Mouse (Mus musculus) megakaryocyte, embryonic 14.5 days (primary cell): Measurements from ENCODE around the gene Sparc. TPM values are rescaled to one million over a fixed set of nuclear protein-coding genes. Genes with fewer than 3 reads are reported as not detected.
A peak's percentile ranks its signal among the peaks of the same experiment; 100 is the strongest.

Experiments used
- H3K27me3 ChIP-seq: replicated peaks from 2 replicates; pipeline ENCODE3; 2012; ENCODE audit warnings: inconsistent platforms
- H3K36me3 ChIP-seq: replicated peaks from 2 replicates; pipeline ENCODE3; 2012; ENCODE audit warnings: low read length, inconsistent platforms, mixed read lengths
- H3K4me1 ChIP-seq: 2 replicates; pipeline ENCODE4 v1.6.1; 2012; ENCODE audit warnings: inconsistent platforms
- H3K4me3 ChIP-seq: replicated peaks from 2 replicates; pipeline ENCODE3; 2012; ENCODE audit warnings: moderate library complexity, mild to moderate bottlenecking, inconsistent platforms
- H3K9me3 ChIP-seq: 2 replicates; pipeline ENCODE4 v1.6.1; 2012; ENCODE audit warnings: inconsistent platforms
- FLI1 ChIP-seq: IDR thresholded peaks from 2 replicates; pipeline ENCODE4 v1.6.1; 2012; ENCODE audit warnings: low read length, inconsistent platforms, mixed read lengths
- GATA1 ChIP-seq: IDR thresholded peaks from 3 replicates; pipeline ENCODE4 v1.6.1; 2012; ENCODE audit warnings: mixed read lengths, low read length, inconsistent platforms, borderline replicate concordance
- polyA plus RNA-seq: library from polyadenylated mRNA; stranded (reverse); fragments of >175 nt; gene quantifications from 2 replicates; pipeline ENCODE4 v1.2.3, GENCODE M21; 2012; ENCODE audit warnings: low replicate concordance; ENCODE audit not compliant: insufficient read depth

The Sparc gene
- polyA plus RNA-seq, 1 experiment = 11.1 TPM

GRCm38 (mm10) chr11:55461019-55461645 lies 38.1 kb upstream of the Sparc start, which contains the start of gene Atox1:
Atox1 (minus strand) TSS chr11:55461239.
- Histone ChIP-seq H3K27me3 (no peaks in the 10 kb centered on the region), H3K36me3 (peaks cover 19% of the 10 kb centered on the region), H3K4me1 (peaks cover 52% of the 10 kb centered on the region), H3K9me3 (no peaks in the 10 kb centered on the region), H3K4me3 (peak within 1 kb of the TSS; percentile 99)
- TF ChIP-seq FLI1 = no peak
- TF ChIP-seq GATA1 = no peak

- peaks cover 58% of the 10 kb centered on the region for H3K4me1 ChIP-seq
- peak overlapping the region; percentile 99 for H3K4me3 ChIP-seq
- H3K27me3 ChIP-seq = no peaks in the 10 kb centered on the region
- H3K9me3 ChIP-seq = no peaks in the 10 kb centered on the region
- peaks cover 23% of the 10 kb centered on the region for H3K36me3 ChIP-seq
- TF ChIP-seq FLI1 (no peak), GATA1 (no peak)
Measured at GRCm38 (mm10) chr11:55460559-55461018, 37.6 kb upstream of the Sparc start.

- H3K4me1 ChIP-seq = peaks cover 64% of the 10 kb centered on the region
Measured at GRCm38 (mm10) chr11:55459850-55460558, 37.0 kb upstream of the Sparc start.

GRCm38 (mm10) chr11:55458501-55458900 lies 35.5 kb upstream of the Sparc start:
- peaks cover 43% of the 10 kb centered on the region for H3K36me3 ChIP-seq
- TF ChIP-seq GATA1 (no peak), FLI1 (no peak)
- peak overlapping the region; percentile 14 for H3K4me3 ChIP-seq
- H3K4me1 ChIP-seq = peaks cover 79% of the 10 kb centered on the region
- no peaks in the 10 kb centered on the region for H3K27me3 ChIP-seq
- no peaks in the 10 kb centered on the region for H3K9me3 ChIP-seq

More at GRCm38 (mm10) chr11:55459850-55460558, 37.0 kb upstream of the Sparc start:
- TF ChIP-seq GATA1 (no peak), FLI1 (no peak)
- Histone ChIP-seq H3K4me3 (peak overlapping the region; percentile 99), H3K36me3 (peaks cover 29% of the 10 kb centered on the region), H3K27me3 (no peaks in the 10 kb centered on the region), H3K9me3 (no peaks in the 10 kb centered on the region)

GRCm38 (mm10) chr11:55455166-55455565 lies 32.2 kb upstream of the Sparc start:
- Histone ChIP-seq H3K9me3 (no peaks in the 10 kb centered on the region), H3K27me3 (no peaks in the 10 kb centered on the region), H3K4me3 (no peak overlapping the region), H3K36me3 (peaks cover 75% of the 10 kb centered on the region), H3K4me1 (peaks cover 77% of the 10 kb centered on the region)
- TF ChIP-seq GATA1 (no peak), FLI1 (no peak)

- Histone ChIP-seq H3K4me3 (no peak overlapping the region), H3K4me1 (peaks cover 78% of the 10 kb centered on the region), H3K9me3 (no peaks in the 10 kb centered on the region), H3K27me3 (no peaks in the 10 kb centered on the region), H3K36me3 (peaks cover 88% of the 10 kb centered on the region)
- no peak for TF ChIP-seq GATA1
- no peak for TF ChIP-seq FLI1
Measured at GRCm38 (mm10) chr11:55453640-55454039, 30.7 kb upstream of the Sparc start.

GRCm38 (mm10) chr11:55450311-55450710 lies 27.3 kb upstream of the Sparc start:
- no peak overlapping the region for H3K4me3 ChIP-seq
- peaks cover 57% of the 10 kb centered on the region for H3K4me1 ChIP-seq
- H3K27me3 ChIP-seq = no peaks in the 10 kb centered on the region
- no peaks in the 10 kb centered on the region for H3K9me3 ChIP-seq
- TF ChIP-seq FLI1 (no peak), GATA1 (no peak)
- H3K36me3 ChIP-seq = peaks cover 92% of the 10 kb centered on the region

GRCm38 (mm10) chr11:55449531-55449930 lies 26.5 kb upstream of the Sparc start:
- peaks cover 49% of the 10 kb centered on the region for H3K4me1 ChIP-seq
- H3K27me3 ChIP-seq = no peaks in the 10 kb centered on the region
- TF ChIP-seq GATA1 (no peak), FLI1 (no peak)
- peak overlapping the region; percentile 42 for H3K4me3 ChIP-seq
- peaks cover 92% of the 10 kb centered on the region for H3K36me3 ChIP-seq
- H3K9me3 ChIP-seq = no peaks in the 10 kb centered on the region

GRCm38 (mm10) chr11:55446579-55446978 lies 23.6 kb upstream of the Sparc start:
- no peaks in the 10 kb centered on the region for H3K27me3 ChIP-seq
- no peak for TF ChIP-seq FLI1
- no peak for TF ChIP-seq GATA1
- peaks cover 25% of the 10 kb centered on the region for H3K4me1 ChIP-seq
- no peak overlapping the region for H3K4me3 ChIP-seq
- no peaks in the 10 kb centered on the region for H3K9me3 ChIP-seq
- peaks cover 90% of the 10 kb centered on the region for H3K36me3 ChIP-seq

GRCm38 (mm10) chr11:55444772-55445171 lies 21.8 kb upstream of the Sparc start:
- TF ChIP-seq GATA1 = no peak
- TF ChIP-seq FLI1 = no peak
- Histone ChIP-seq H3K27me3 (no peaks in the 10 kb centered on the region), H3K36me3 (peaks cover 75% of the 10 kb centered on the region), H3K4me1 (peaks cover 18% of the 10 kb centered on the region), H3K4me3 (no peak overlapping the region), H3K9me3 (no peaks in the 10 kb centered on the region)
